11 mouse cellular contexts compared by ENCODE assay signal in genomic region chr6:128349711-128350110, GRCm38 (mm10). TPM values are rescaled to one million over a fixed set of nuclear protein-coding genes. Genes with fewer than 3 reads are reported as not detected.
DNase-seq lines count a peak whose midpoint lies in the region; ATAC-seq lines count a peak whose summit lies in the region.
"Had no signal": no experiment of that assay in that cellular context is flagged by ENCODE, and none has a peak within 500 bp of the region (broad histone marks: within the 10 kb centered on the region; RNA-seq: fewer than 3 reads in every experiment).

No protein-coding gene starts in this region.

- DNase-seq in frontal cortex, postnatal 25 days (ENCODE audit: low spot score in 2 of 2) = no peak
- DNase-seq in left cerebral cortex, postnatal 4 days = peak; percentile 35
- no peak for DNase-seq in left cerebral cortex, adult 11 months (ENCODE audit: low spot score)
- DNase-seq in brain, adult 2 months (ENCODE audit: low read depth, low spot score) = peak; percentile 75
- DNase-seq in urinary bladder, adult 18-20 months (ENCODE audit: low spot score in 2 of 2) = no peak
- DNase-seq in B cell, adult 2 months = no peak
- DNase-seq: liver, embryonic 13.5 days; right cerebral cortex, adult 18-20 months had no signal

- no peak overlapping the region for H3K4me2 ChIP-seq in hindbrain, embryonic 15.5 days
- H3K4me2 ChIP-seq: liver, embryonic 13.5 days had no signal

- WGBS in hindbrain, embryonic 15.5 days = 27% methylated on average over 7 of the region's 7 CpGs

- H3K36me3 ChIP-seq in hindbrain, embryonic 15.5 days = no peaks in the 10 kb centered on the region; the same call in 1 of the 2 replicates

- H3K27ac ChIP-seq in hindbrain, embryonic 15.5 days (replicated peaks) = peak overlapping the region; percentile 55
- H3K27ac ChIP-seq: liver, embryonic 13.5 days had no signal

- no peak overlapping the region for H3K9ac ChIP-seq in hindbrain, embryonic 15.5 days
- H3K9ac ChIP-seq: liver, embryonic 13.5 days had no signal

- H3K9me3 ChIP-seq in hindbrain, embryonic 15.5 days = no peaks in the 10 kb centered on the region
- H3K9me3 ChIP-seq: liver, embryonic 13.5 days had no signal

- intact Hi-C loops in left cerebral cortex, postnatal 4 days (cut with DNase I) = no loop called here

- no peaks in the 10 kb centered on the region for H3K27me3 ChIP-seq in hindbrain, embryonic 15.5 days
- H3K27me3 ChIP-seq: liver, embryonic 13.5 days had no signal

- peak; percentile 41; the same call in 1 of the 2 replicates for ATAC-seq in frontal cortex, adult (ENCODE audit: low TSS enrichment)
- ATAC-seq in hindbrain, embryonic 15.5 days (ENCODE audit: low FRiP score, low read depth) = peak; percentile 68

- peaks cover 26% of the 10 kb centered on the region for H3K4me1 ChIP-seq in hindbrain, embryonic 15.5 days (replicated peaks)

- no peak overlapping the region for H3K4me3 ChIP-seq in hindbrain, embryonic 15.5 days
- H3K4me3 ChIP-seq: liver, embryonic 13.5 days had no signal

RNA-seq across cellular contexts. Expression of gene Tulp3, which starts 5.9 kb away (rescaled TPM):
- total RNA-seq in left cerebral cortex, postnatal 4 days (2021) = 10 to 100 TPM; 21.8 to 24.7 TPM
- 15.9 and 16.5 TPM in 2 replicates for polyA plus RNA-seq in hindbrain, embryonic 15.5 days (2015; fragmentation: Nextera tagmentation; extraction: Ambion mirVana)

RNA-seq across cellular contexts. Expression of gene Rhno1, which starts 13.0 kb away (rescaled TPM):
- 10 to 100 TPM; 35.5 to 36.8 TPM for total RNA-seq in left cerebral cortex, postnatal 4 days (2021)
- 80.7 and 83.5 TPM in 2 replicates for polyA plus RNA-seq in hindbrain, embryonic 15.5 days (2015; fragmentation: Nextera tagmentation; extraction: Ambion mirVana)

RNA-seq across cellular contexts. Expression of gene Foxm1, which starts 13.1 kb away (rescaled TPM):
- 10 to 100 TPM in 1 of 2 experiments, 1 to 10 TPM in 1; 8.7 to 11.2 TPM for total RNA-seq in left cerebral cortex, postnatal 4 days (2021)
- polyA plus RNA-seq in hindbrain, embryonic 15.5 days (2015; fragmentation: Nextera tagmentation; extraction: Ambion mirVana) = 9.0 and 10.5 TPM in 2 replicates

RNA-seq across cellular contexts. Expression of gene Tex52, which starts 25.5 kb away (rescaled TPM):
- under 1 TPM; 0.32 to 0.46 TPM for total RNA-seq in left cerebral cortex, postnatal 4 days (2021)
- polyA plus RNA-seq in hindbrain, embryonic 15.5 days (2015; fragmentation: Nextera tagmentation; extraction: Ambion mirVana) = 0.26 and 0.39 TPM in 2 replicates
- polyA plus RNA-seq: liver, embryonic 13.5 days had no signal

RNA-seq across cellular contexts. Expression of gene Gm44596, which starts 25.6 kb away (rescaled TPM):
- total RNA-seq in left cerebral cortex, postnatal 4 days (2021) = not detected
- polyA plus RNA-seq in hindbrain, embryonic 15.5 days (2015; fragmentation: Nextera tagmentation; extraction: Ambion mirVana) = not detected in 2 replicates
- polyA plus RNA-seq: gonadal fat pad, adult 2 months; liver, embryonic 13.5 days had no signal

Comparison
In these comparisons a context has a peak if more than half of its experiments do, and no peak if none do; other contexts are left out.
1. DNase-seq: peak in left cerebral cortex, postnatal 4 days (single experiment) and brain, adult 2 months (single experiment); none in frontal cortex, postnatal 25 days (0 of 2), left cerebral cortex, adult 11 months (single experiment), urinary bladder, adult 18-20 months (0 of 2) and B cell, adult 2 months (0 of 2).